Mouse (Mus musculus) cerebellum, adult 9-10 months (tissue): ENCODE results near the gene Pjvk.
"Not testable (repeated sequence)": the region's sequence is repeated elsewhere in the genome, so short reads cannot be mapped to it uniquely, and the experiment has no call there.

Experiments
- DNase-seq: peaks from one replicate; pipeline ENCODE4 v3.0.0; 2022

Gene Pjvk

GRCm38 (mm10) chr2:76647883-76648570 is at the start of gene Pjvk, which contains the start of gene Prkra:
Gene Pjvk, plus strand, starts transcription at chr2:76648476.
Gene Prkra, minus strand, starts transcription at chr2:76648015.
- peak; percentile 98 for DNase-seq

GRCm38 (mm10) chr2:76599214-76599613 is 49.1 kb upstream of the Pjvk start:
- no peak for DNase-seq

GRCm38 (mm10) chr2:76602256-76602655 is 46.0 kb upstream of the Pjvk start:
- no peak for DNase-seq

- DNase-seq: no peak
Observed at GRCm38 (mm10) chr2:76606704-76607103, 41.6 kb upstream of the Pjvk start.

GRCm38 (mm10) chr2:76610326-76611104 is 37.8 kb upstream of the Pjvk start:
- DNase-seq: no peak

GRCm38 (mm10) chr2:76611996-76612395 is 36.3 kb upstream of the Pjvk start:
- DNase-seq: no peak

GRCm38 (mm10) chr2:76618078-76618477 is 30.2 kb upstream of the Pjvk start:
- peak; percentile 60 for DNase-seq

GRCm38 (mm10) chr2:76620188-76620587 is 28.1 kb upstream of the Pjvk start:
- DNase-seq: no peak

- no peak for DNase-seq
Observed at GRCm38 (mm10) chr2:76621724-76622123, 26.6 kb upstream of the Pjvk start.

GRCm38 (mm10) chr2:76622316-76622715 is 26.0 kb upstream of the Pjvk start:
- not testable (repeated sequence) for DNase-seq

- no peak for DNase-seq
Observed at GRCm38 (mm10) chr2:76630293-76630692, 18.0 kb upstream of the Pjvk start.

GRCm38 (mm10) chr2:76631600-76631999 is 16.7 kb upstream of the Pjvk start:
- DNase-seq: no peak

GRCm38 (mm10) chr2:76639637-76640036 is 8.6 kb upstream of the Pjvk start:
- no peak for DNase-seq

- DNase-seq: no peak
Observed at GRCm38 (mm10) chr2:76643801-76644200, 4.5 kb upstream of the Pjvk start.

GRCm38 (mm10) chr2:76647441-76647869 is 821 bp upstream of the Pjvk start:
- DNase-seq: no peak

GRCm38 (mm10) chr2:76648666-76649141 is 428 bp downstream of the Pjvk start:
- peak; percentile 62 for DNase-seq

- no peak for DNase-seq
Observed at GRCm38 (mm10) chr2:76653070-76653469, 4.8 kb downstream of the Pjvk start.

GRCm38 (mm10) chr2:76654646-76655045 is 6.4 kb downstream of the Pjvk start:
- no peak for DNase-seq

GRCm38 (mm10) chr2:76655444-76655843 is 7.2 kb downstream of the Pjvk start:
- DNase-seq: no peak

GRCm38 (mm10) chr2:76655982-76656381 is 7.7 kb downstream of the Pjvk start:
- no peak for DNase-seq

GRCm38 (mm10) chr2:76658551-76658950 is 10.3 kb downstream of the Pjvk start:
- no peak for DNase-seq

GRCm38 (mm10) chr2:76659419-76659818 is 11.1 kb downstream of the Pjvk start:
- no peak for DNase-seq

- DNase-seq: no peak
Observed at GRCm38 (mm10) chr2:76665531-76665930, 17.3 kb downstream of the Pjvk start.

- DNase-seq: no peak
Observed at GRCm38 (mm10) chr2:76667200-76667599, 18.9 kb downstream of the Pjvk start.
